Mouse (Mus musculus) olfactory bulb, adult 2 months (tissue): ENCODE measurements at regions not wholly inside any gene's neighbourhood (a gene's known extent, or its start where the extent isn't known, plus 50 kb on each side); places are given as distances from the start of the nearest gene placed in this dataset.

ENCODE experiments used
- H3K27ac ChIP-seq: fragments of 200-500 bp; 2 replicates; pipeline ENCODE4 v1.5.1; 2012; ENCODE audit warnings: low read depth, low read length; ENCODE audit not compliant: insufficient read depth
- H3K4me1 ChIP-seq: fragments of 200-500 bp; 2 replicates; pipeline ENCODE4 v1.6.1; 2012; ENCODE audit warnings: low read length; ENCODE audit not compliant: control insufficient read depth, insufficient read depth
- H3K4me3 ChIP-seq: fragments of 200-500 bp; 2 replicates; pipeline ENCODE4 v1.5.1; 2012; ENCODE audit warnings: mild to moderate bottlenecking, low read depth, low read length, moderate library complexity; ENCODE audit not compliant: insufficient read depth
- CTCF ChIP-seq: fragments of 200-500 bp; IDR thresholded peaks from 2 replicates; pipeline ENCODE4 v1.5.1; 2012; ENCODE audit warnings: low read depth, mild to moderate bottlenecking, low read length, moderate library complexity; ENCODE audit not compliant: insufficient read depth
- POLR2A ChIP-seq: fragments of 200-500 bp; IDR thresholded peaks from 2 replicates; pipeline ENCODE4 v1.6.1; 2012; ENCODE audit warnings: mild to moderate bottlenecking, low read depth, low read length, moderate library complexity; ENCODE audit not compliant: insufficient read depth
- WGBS: fragments of 180-500 bp; shearing (Covaris S2); methylation state at CpG from one replicate; pipeline ENCODE4 v1.1.7; 2018; 5-methylcytosine and 5-hydroxymethylcytosine counted together

DNA sequence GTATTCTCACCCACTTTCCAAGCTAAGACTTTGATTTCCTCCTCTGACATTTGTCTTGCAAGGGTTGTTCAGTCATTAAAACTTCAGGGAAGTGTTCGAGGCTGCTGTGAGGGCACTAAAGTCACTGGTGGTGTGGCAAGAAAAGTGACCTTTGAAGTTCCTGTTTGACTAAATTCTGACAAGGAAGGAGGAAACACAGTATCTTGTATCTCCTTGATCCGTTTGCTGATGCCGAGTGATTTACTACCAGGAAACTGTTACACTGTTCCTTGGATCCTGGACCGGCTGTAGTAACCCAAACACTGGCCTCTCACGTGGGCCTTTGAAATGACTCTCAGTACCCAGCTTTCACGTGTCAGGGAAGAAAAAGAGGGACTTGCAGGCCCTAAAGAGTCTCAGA, 53.5 kb upstream of the Ralgapa2 start:
- no peak overlapping the region for H3K4me3 ChIP-seq
- no peak for TF ChIP-seq POLR2A
- no peaks in the 10 kb centered on the region for H3K4me1 ChIP-seq
- H3K27ac ChIP-seq = no peak overlapping the region
- WGBS = 86% methylated on average over 6 of the region's 6 CpGs

DNA sequence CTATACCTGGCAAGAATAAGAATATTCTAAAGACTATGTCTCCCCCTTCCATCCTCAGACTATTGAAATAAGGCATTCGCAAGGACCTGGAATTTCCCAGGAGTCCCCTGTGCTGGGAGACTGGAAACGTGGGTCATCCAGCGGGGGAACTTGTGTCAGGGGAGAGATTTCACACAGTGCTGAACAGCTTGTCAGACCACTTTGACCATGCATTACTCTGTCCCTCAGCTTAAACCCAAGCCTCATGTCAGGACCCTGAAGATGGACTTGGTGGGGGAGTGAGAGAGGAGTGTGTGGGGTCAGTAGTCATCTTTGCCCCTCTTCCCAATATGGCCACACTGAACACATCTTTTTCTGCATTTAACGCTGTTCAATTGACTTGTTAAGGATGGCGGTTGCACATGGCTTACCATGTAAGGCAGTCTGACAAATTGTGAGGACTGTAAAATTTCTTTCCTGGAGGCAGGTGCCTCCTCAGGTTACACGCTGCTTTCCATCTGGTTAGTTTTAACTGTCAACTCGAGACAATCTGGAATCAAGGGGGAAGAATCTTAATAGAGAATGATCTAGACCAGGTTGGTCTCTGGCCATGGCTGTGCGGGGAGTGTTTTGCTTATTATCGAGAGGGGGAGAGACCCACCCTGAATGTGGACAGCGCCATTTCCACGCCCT, 56.2 kb upstream of the Ralgapa2 start:
- WGBS = 93% methylated on average over 11 of the region's 11 CpGs
- Histone ChIP-seq H3K4me1 (no peaks in the 10 kb centered on the region), H3K27ac (no peak overlapping the region), H3K4me3 (no peak overlapping the region)
- TF ChIP-seq CTCF (no peak), POLR2A (no peak)

DNA sequence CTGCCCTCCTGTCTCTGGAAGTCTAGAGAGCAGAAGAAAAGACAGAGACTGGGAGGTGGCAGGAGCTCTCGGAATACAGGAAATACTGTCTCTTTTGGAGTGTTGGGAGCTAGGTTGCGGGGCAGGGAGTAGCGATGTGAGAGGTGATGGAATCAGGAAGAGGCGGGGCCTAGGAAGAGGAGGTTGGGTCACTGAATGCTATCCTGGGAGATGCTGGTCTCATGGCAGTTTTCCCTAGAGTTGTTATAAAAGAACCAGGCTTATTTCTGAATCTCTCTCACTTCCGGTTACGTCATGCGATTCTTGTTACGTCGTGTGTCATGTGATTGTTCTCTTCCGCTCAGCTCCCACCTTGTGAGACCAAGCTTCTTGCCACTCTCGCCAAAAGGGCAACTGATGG, 58.9 kb upstream of the Ralgapa2 start:
- no peak for TF ChIP-seq POLR2A
- TF ChIP-seq CTCF = no peak
- 96% methylated on average over 11 of the region's 11 CpGs for WGBS
- Histone ChIP-seq H3K27ac (no peak overlapping the region), H3K4me1 (no peaks in the 10 kb centered on the region), H3K4me3 (no peak overlapping the region)

DNA sequence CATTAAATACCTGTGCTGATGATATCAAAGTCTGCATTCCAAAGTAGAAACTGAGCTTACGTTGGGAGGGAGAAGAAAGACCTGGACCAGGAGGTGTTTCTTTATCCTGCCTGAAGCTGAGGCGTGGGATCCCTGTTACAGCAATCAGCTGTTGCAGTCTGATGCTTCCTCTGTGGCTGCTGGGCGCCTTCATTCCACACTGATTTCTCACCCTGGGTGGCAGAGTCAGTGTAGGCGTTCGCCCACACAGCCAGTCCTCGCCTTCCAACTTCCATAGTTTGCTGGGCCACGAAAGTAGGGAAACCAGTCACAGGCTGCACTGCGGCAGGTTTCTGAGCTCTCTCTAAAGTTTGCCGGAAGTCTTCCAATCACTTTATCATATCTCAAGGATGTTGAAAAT, 59.7 kb upstream of the Ralgapa2 start:
- no peaks in the 10 kb centered on the region for H3K4me1 ChIP-seq
- no peak for TF ChIP-seq POLR2A
- no peak for TF ChIP-seq CTCF
- no peak overlapping the region for H3K27ac ChIP-seq
- no peak overlapping the region for H3K4me3 ChIP-seq
- 87% methylated on average over 9 of the region's 9 CpGs for WGBS

DNA sequence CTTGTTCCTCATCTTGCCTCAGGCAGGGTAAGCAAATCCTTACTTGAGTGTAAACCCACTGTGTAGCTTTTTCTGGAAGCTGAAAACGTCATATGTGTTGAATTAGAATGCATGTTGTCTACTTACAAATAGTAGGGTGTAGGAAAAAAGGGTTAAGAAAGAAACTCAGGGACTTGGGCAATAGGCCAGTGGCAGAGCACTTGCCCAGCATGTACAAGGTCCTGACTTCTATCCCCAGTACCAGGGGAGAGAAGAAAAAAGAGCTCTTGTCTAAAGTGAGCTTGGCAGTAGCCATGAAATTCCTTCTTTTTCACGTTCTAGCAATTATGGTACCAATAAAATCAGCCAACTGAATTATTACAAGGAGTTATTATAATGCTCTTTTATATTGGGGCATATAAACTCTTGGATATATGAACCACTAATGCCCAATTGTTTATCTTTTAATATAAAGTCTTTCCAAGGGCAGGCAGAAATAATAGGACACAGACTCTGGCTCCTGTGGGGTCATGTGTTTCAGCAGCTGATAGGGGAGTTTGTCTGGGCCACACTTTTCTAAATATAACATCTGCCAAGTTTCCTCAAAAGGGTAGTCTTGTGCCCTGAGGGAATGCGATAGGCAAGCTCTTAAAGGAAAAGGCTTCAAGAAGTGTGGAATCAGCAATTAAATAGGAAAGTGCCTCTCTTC, 63.6 kb upstream of the Ralgapa2 start:
- H3K4me3 ChIP-seq = no peak overlapping the region
- TF ChIP-seq CTCF (no peak), POLR2A (no peak)

DNA sequence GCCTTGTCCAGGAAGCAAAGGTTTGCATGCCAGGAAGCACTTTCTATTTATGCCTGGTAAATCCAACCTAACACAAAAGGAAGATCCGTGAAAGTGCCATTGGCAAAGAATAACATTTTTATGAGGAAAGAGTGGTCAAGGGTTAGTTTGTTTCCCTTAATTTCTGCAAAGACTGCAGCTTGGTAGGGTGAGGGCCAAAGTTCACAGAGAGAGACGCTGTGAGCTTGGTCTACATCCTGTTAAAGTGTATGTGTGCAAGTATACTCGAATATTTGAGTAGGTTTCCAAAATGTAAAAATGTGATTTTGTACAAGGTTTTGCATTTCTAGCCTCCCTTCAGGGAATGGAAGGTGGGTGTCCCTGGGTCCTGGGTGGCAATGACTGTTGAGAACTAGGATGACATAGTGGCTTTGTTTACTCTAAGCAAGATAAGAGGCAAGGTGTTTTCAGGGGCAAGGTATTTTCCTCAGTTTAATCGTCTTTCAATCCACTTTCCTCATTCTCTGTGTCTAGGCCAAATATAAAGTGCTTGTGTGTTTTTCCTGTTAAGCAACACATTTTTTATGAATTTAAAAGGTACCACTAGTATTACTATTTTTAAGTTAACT, 64.3 kb upstream of the Ralgapa2 start:
- 64% methylated on average over 4 of the region's 4 CpGs for WGBS
- Histone ChIP-seq H3K27ac (no peak overlapping the region), H3K4me3 (no peak overlapping the region), H3K4me1 (no peaks in the 10 kb centered on the region)
- no peak for TF ChIP-seq POLR2A
- TF ChIP-seq CTCF = no peak

More for the DNA sequence above, 63.6 kb upstream of the Ralgapa2 start:
- WGBS = 55% methylated on average over 3 of the region's 3 CpGs
- Histone ChIP-seq H3K4me1 (no peaks in the 10 kb centered on the region), H3K27ac (no peak overlapping the region)

DNA sequence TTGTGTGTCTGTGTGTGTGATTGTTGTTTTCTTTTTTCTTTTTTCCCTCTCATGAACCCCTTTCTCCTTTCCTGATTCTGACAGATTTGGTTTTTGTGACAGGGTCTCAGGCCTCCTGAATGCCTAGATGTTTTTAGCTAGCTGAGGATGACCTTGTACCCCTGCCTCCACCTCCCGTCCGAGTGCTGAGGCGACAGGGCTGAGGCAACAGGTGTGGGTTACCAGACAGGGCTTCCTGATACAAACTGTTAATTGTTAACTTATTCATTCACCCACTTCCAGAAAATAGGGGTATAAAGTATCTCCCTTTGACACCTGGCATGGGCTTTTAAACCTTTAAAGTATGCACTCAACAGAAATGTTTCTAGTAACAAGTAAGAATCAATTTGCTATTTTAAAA, 65.0 kb upstream of the Ralgapa2 start:
- H3K4me1 ChIP-seq = no peaks in the 10 kb centered on the region
- H3K4me3 ChIP-seq = no peak overlapping the region
- TF ChIP-seq POLR2A (no peak), CTCF (no peak)
- 87% methylated on average over 3 of the region's 3 CpGs for WGBS
- no peak overlapping the region for H3K27ac ChIP-seq

DNA sequence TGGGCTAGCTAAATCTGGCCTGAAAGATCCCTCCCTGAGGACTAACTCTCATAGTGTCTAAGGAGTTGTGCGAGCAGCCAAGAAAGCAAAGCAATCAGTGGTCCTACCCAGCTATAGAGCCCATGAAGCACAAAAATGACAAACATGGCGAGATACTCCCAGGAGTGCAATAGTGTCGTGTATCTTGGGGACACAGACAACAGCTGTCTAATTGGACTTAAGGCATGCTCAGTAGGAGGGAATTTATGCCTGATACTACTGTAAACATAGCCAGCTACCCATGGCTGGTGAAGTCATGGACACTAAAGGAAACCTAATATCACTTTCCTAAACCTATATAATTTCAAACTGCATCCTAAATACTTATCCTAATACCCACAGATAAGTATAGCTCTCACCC, 69.1 kb upstream of the Ralgapa2 start:
- H3K4me3 ChIP-seq = no peak overlapping the region
- WGBS = 91% methylated on average over 3 of the region's 3 CpGs
- no peaks in the 10 kb centered on the region for H3K4me1 ChIP-seq
- no peak overlapping the region for H3K27ac ChIP-seq
- TF ChIP-seq CTCF (no peak), POLR2A (no peak)

DNA sequence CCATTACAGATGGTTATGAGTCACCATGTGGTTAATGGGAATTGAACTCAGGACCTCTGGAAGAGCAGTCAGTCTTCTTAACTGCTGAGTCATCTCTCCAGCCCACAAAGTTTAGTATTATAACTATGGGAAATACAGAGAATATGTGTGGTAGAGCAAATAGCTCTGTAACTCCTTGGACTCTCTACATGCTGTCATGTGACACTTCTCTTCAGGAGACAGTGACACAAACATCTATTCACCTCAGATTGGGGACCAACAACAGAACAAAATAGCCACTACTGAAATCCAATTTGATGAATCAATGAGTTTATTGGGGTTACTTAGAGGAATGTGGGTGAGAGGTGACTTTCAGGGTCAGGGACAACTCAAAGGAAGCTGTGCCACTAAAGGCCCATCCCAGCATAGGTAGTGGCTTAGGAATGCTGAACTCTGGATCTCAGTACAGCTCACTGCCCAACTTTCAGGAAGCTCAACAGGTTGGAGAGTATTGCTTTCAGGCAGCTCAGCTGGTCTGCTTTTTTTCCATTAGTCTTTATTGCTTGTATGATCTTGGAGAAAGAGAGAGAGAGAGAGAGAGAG, 71.8 kb upstream of the Ralgapa2 start:
- H3K4me3 ChIP-seq = no peak overlapping the region
- no peaks in the 10 kb centered on the region for H3K4me1 ChIP-seq
- TF ChIP-seq POLR2A (no peak), CTCF (no peak)
- no peak overlapping the region for H3K27ac ChIP-seq
